Mouse (Mus musculus) adrenal gland, postnatal 36 days (tissue): ENCODE measurements around the gene Necab2. TPM values are rescaled to one million over a fixed set of nuclear protein-coding genes. Genes with fewer than 3 reads are reported as not detected.

Experiments used
- DNase-seq, 2 experiments: peaks; one replicate each; pipeline ENCODE4 v3.0.0; 2021; ENCODE audit warnings: mixed read lengths in 1 of 2
- total RNA-seq, 2 experiments: library from RNA; stranded (reverse); gene quantifications; 2 replicates each; pipeline ENCODE4 v1.2.3; 2021

The Necab2 gene
- total RNA-seq, 2 experiments from 2014 or later: 5.4 to 7.3 TPM

- DNase-seq: no peak
Observed at GRCm38 (mm10) chr8:119515767-119516166, 69.2 kb downstream of the Necab2 start.

DNA sequence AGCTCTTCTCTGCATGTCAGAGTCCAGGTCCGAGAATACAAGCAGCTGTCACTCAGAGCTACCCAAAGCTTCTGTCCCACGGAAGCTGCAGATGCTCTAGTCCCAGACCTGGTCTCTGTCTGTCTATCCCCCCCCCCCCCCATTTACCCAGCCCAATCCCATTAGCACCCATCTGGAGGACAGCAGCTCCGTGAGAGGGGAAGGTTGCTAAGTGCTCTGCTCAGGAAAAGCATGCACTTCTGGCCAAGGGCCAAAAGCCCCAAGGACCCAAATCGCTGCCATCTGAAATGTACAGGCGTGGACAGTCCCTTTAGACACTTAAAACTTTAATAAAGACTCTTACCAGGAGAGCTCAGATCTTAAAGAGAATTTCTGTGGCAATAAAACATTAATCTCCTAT, 70.2 kb downstream of the Necab2 start:
- DNase-seq: no peak

GRCm38 (mm10) chr8:119520102-119520501, 73.6 kb downstream of the Necab2 start:
- no peak for DNase-seq

Other genes starting within 250 kb of the Necab2 start
- 100 to 1,000 TPM; 199 to 210 TPM for gene Hsbp1, start 102.2 kb upstream of the Necab2 start, total RNA-seq
- 10 to 100 TPM; 42.2 to 57.9 TPM for gene Mlycd, start 51.8 kb upstream of the Necab2 start, total RNA-seq
- 100 to 1,000 TPM in 1 of 2 experiments, 10 to 100 TPM in 1; 60.9 to 140 TPM for gene Osgin1, start 12.6 kb upstream of the Necab2 start, total RNA-seq
- gene Slc38a8, start 55.0 kb downstream of the Necab2 start, total RNA-seq: under 1 TPM in 1 of 2 experiments, not detected in 1; 0.40 TPM
- gene Mbtps1, start 112.0 kb downstream of the Necab2 start, total RNA-seq: 100 to 1,000 TPM in 1 of 2 experiments, 10 to 100 TPM in 1; 89.2 to 106 TPM
- gene Hsdl1, start 128.5 kb downstream of the Necab2 start, total RNA-seq: 10 to 100 TPM; 22.7 to 52.4 TPM
- gene Dnaaf1, start 128.5 kb downstream of the Necab2 start, total RNA-seq: under 1 TPM in 1 of 2 experiments, not detected in 1; 0.10 TPM
- 10 to 100 TPM; 11.4 to 12.5 TPM for gene Taf1c, start 158.5 kb downstream of the Necab2 start, total RNA-seq
- not detected for gene Adad2, start 166.0 kb downstream of the Necab2 start, total RNA-seq
- under 1 TPM; 0.30 to 0.33 TPM for gene Kcng4, start 189.0 kb downstream of the Necab2 start, total RNA-seq
- gene Wfdc1, start 219.6 kb downstream of the Necab2 start, total RNA-seq: 10 to 100 TPM in 1 of 2 experiments, 1 to 10 TPM in 1; 9.7 to 15.6 TPM